In the genomic region with DNA sequence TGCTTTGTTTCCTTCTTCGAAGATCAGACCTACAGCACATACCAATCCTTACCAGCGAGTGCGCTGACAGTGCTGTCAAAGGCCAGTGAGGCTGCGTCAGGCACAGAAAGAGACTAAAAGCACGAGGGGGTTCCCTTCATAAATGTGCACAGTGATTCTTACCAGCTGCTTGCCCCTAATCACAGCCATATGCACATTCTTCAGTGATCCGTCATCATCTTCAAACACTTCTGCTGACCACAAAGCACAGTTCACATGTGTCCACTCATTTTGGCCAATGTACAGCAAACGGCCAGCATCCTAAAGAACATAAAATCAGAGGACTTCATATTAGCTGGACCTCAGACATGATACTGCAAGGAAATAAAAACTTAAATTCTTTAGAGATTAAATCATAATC, we compare ENCODE assay signal across 16 mouse cellular contexts. TPM values are rescaled to one million over a fixed set of nuclear protein-coding genes. Genes with fewer than 3 reads are reported as not detected.
"Had no signal": no experiment of that assay in that cellular context is flagged by ENCODE, and none has a peak within 500 bp of the region (broad histone marks: within the 10 kb centered on the region; RNA-seq: fewer than 3 reads in every experiment).

No protein-coding gene starts in this region.

- H3K9ac ChIP-seq: limb, embryonic 12.5 days; liver, embryonic 13.5 days; liver, postnatal 0 days; neural tube, embryonic 15.5 days had no signal

- H3K4me1 ChIP-seq: limb, embryonic 12.5 days; liver, embryonic 13.5 days; midbrain, embryonic 10.5 days; neural tube, embryonic 15.5 days had no signal

- H3K9me3 ChIP-seq: limb, embryonic 12.5 days; liver, embryonic 13.5 days; midbrain, embryonic 10.5 days; neural tube, embryonic 15.5 days had no signal

- DNase-seq: kidney, adult 8-10 months; kidney, postnatal 10 days; kidney, postnatal 4 days; liver; liver, embryonic 13.5 days; liver, postnatal 0 days; midbrain, embryonic 14.5 days; right cerebral cortex, adult 18-20 months; right cerebral cortex, postnatal 25 days; thymus, postnatal 36 days had no signal

- H3K27ac ChIP-seq: layer of hippocampus, adult 2 months; limb, embryonic 12.5 days; liver, embryonic 13.5 days; midbrain, embryonic 10.5 days; neural tube, embryonic 15.5 days had no signal

- ATAC-seq: liver, postnatal 0 days had no signal

- H3K4me2 ChIP-seq: limb, embryonic 12.5 days; liver, embryonic 13.5 days; neural tube, embryonic 15.5 days had no signal

- H3K27me3 ChIP-seq: limb, embryonic 12.5 days; liver, embryonic 13.5 days; neural tube, embryonic 15.5 days had no signal

- H3K4me3 ChIP-seq: layer of hippocampus, adult 2 months; limb, embryonic 12.5 days; liver, embryonic 13.5 days; midbrain, embryonic 10.5 days; myocyte; neural tube, embryonic 15.5 days had no signal

RNA-seq across cellular contexts. Expression of gene Ttc36, which starts 23.8 kb away (rescaled TPM):
- polyA plus RNA-seq: limb, embryonic 12.5 days; neural tube, embryonic 11.5 days had no signal
